20 mouse cellular contexts compared by ENCODE assay signal in the genomic region with DNA sequence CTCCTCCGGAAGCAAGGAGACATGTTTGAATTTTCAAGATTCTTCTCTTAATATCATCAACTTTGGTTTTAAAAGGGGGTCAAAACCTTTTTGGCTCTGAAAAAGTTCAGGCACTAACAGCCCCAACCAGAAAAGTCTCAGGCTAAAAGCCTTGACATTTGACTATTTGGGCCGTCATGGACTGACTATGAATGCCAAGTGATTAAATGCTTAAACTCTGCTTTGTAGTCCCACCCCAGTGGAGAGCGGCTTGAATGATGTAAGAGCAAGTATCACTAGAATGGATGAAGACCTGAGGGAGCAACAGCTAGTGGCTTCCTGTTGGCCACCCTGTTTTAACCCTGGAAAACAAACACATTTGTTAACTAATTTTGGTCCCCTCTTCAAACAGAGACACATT. TPM values are rescaled to one million over a fixed set of nuclear protein-coding genes. Genes with fewer than 3 reads are reported as not detected.
DNase-seq lines count a peak whose midpoint lies in the region; ATAC-seq and TF ChIP-seq lines count a peak whose summit lies in the region.
"Had no signal": no experiment of that assay in that cellular context is flagged by ENCODE, and none has a peak within 500 bp of the region (broad histone marks: within the 10 kb centered on the region; RNA-seq: fewer than 3 reads in every experiment).

No protein-coding gene starts in this region.

- no peak for ATAC-seq in kidney, embryonic 16.5 days (ENCODE audit: low FRiP score, low TSS enrichment)
- no peak for ATAC-seq in lung, postnatal 0 days
- ATAC-seq: forebrain, postnatal 0 days had no signal

- DNase-seq in adrenal gland, postnatal 14 days: peak; percentile 21
- DNase-seq in adrenal gland, postnatal 10 days: no peak
- DNase-seq in kidney, adult 9 months: peak; percentile 30
- DNase-seq in lung, postnatal 36 days: peak; percentile 19
- DNase-seq in lung, postnatal 0 days (ENCODE audit: low spot score): no peak
- no peak for DNase-seq in embryo, embryonic 11 days
- DNase-seq: cerebellum, adult 11-12 months; cerebellum, adult 9-10 months; cerebellum, postnatal 25 days; forebrain, postnatal 0 days; gastrocnemius, postnatal 36 days; heart, adult 18-20 months; heart, postnatal 10 days; kidney, adult 18-20 months had no signal

- no peaks in the 10 kb centered on the region for H3K9me3 ChIP-seq in kidney, embryonic 16.5 days (ENCODE audit: low read length)
- H3K9me3 ChIP-seq in lung, postnatal 0 days (ENCODE audit: low read length): no peaks in the 10 kb centered on the region
- H3K9me3 ChIP-seq: forebrain, embryonic 13.5 days; G1E; heart, embryonic 10.5 days; hindbrain, embryonic 13.5 days had no signal

- peaks cover 11% of the 10 kb centered on the region for H3K4me1 ChIP-seq in kidney, embryonic 16.5 days (ENCODE audit: insufficient read depth, low read length)
- no peaks in the 10 kb centered on the region; the same call in 1 of the 2 replicates for H3K4me1 ChIP-seq in lung, postnatal 0 days (ENCODE audit: insufficient read depth, low read depth, low read length)

- WGBS in kidney, embryonic 16.5 days: 80% methylated on average over 3 of the region's 3 CpGs
- 86% methylated on average over 3 of the region's 3 CpGs for WGBS in lung, postnatal 0 days

- no peak overlapping the region for H3K4me3 ChIP-seq in kidney, embryonic 16.5 days (ENCODE audit: low read length)
- no peak overlapping the region for H3K4me3 ChIP-seq in lung, postnatal 0 days (ENCODE audit: low read depth, low read length)
- H3K4me3 ChIP-seq: forebrain, embryonic 13.5 days; heart, embryonic 10.5 days; hindbrain, embryonic 13.5 days had no signal

- H3K4me2 ChIP-seq in kidney, embryonic 16.5 days (replicated peaks; ENCODE audit: low read depth, low read length): no peak overlapping the region
- no peak overlapping the region for H3K4me2 ChIP-seq in lung, postnatal 0 days (replicated peaks; ENCODE audit: low read depth, low read length)
- H3K4me2 ChIP-seq: forebrain, embryonic 13.5 days; hindbrain, embryonic 13.5 days had no signal

- no peak for TF ChIP-seq EP300 in lung, postnatal 0 days (IDR thresholded peaks at IDR 0.05)

- TF ChIP-seq CTCF in lung, postnatal 0 days (IDR thresholded peaks at IDR 0.05): no peak

- H3K9ac ChIP-seq in kidney, embryonic 16.5 days (replicated peaks; ENCODE audit: low read length): no peak overlapping the region
- no peak overlapping the region for H3K9ac ChIP-seq in lung, postnatal 0 days (replicated peaks; ENCODE audit: low read depth)
- H3K9ac ChIP-seq: forebrain, embryonic 13.5 days; forebrain, postnatal 0 days; hindbrain, embryonic 13.5 days had no signal

- no peaks in the 10 kb centered on the region for H3K36me3 ChIP-seq in kidney, embryonic 16.5 days (ENCODE audit: insufficient read depth, low read length)
- H3K36me3 ChIP-seq in lung, postnatal 0 days (ENCODE audit: insufficient read depth, low read length): no peaks in the 10 kb centered on the region
- H3K36me3 ChIP-seq: G1E; heart, embryonic 10.5 days; hindbrain, embryonic 13.5 days had no signal

- no peak overlapping the region for H3K27ac ChIP-seq in kidney, embryonic 16.5 days (ENCODE audit: low read length)
- H3K27ac ChIP-seq in lung, postnatal 0 days (ENCODE audit: low read length): no peak overlapping the region
- H3K27ac ChIP-seq: forebrain, embryonic 13.5 days; heart, embryonic 10.5 days; hindbrain, embryonic 13.5 days; hindbrain, postnatal 0 days had no signal

- H3K27me3 ChIP-seq in kidney, embryonic 16.5 days (ENCODE audit: insufficient read depth, low read length): no peaks in the 10 kb centered on the region
- no peaks in the 10 kb centered on the region for H3K27me3 ChIP-seq in lung, postnatal 0 days (replicated peaks; ENCODE audit: insufficient read depth, low read length)
- H3K27me3 ChIP-seq: forebrain, embryonic 13.5 days; hindbrain, embryonic 13.5 days had no signal

RNA-seq across cellular contexts. Expression of gene Pik3r1, which starts 41.8 kb away (rescaled TPM):
- total RNA-seq in adrenal gland, postnatal 14 days (2021): 109 and 110 TPM in 2 replicates
- 10 to 100 TPM; 82.7 to 83.1 TPM for total RNA-seq in adrenal gland, postnatal 10 days (2021)
- polyA plus RNA-seq in kidney, embryonic 16.5 days (2015; fragmentation: Nextera tagmentation; extraction: Ambion mirVana): 38.0 and 42.3 TPM in 2 replicates
- 26.3 and 28.1 TPM in 2 replicates for polyA plus RNA-seq in lung, postnatal 0 days (2015; fragmentation: Nextera tagmentation; extraction: Ambion mirVana)

Comparison
In these comparisons a context has a peak if more than half of its experiments do, and no peak if none do; other contexts are left out.
1. DNase-seq: peak in adrenal gland, postnatal 14 days (single experiment), kidney, adult 9 months (single experiment) and lung, postnatal 36 days (single experiment); none in adrenal gland, postnatal 10 days (single experiment), lung, postnatal 0 days (single experiment) and embryo, embryonic 11 days (single experiment).